Mouse (Mus musculus) adrenal gland, postnatal 4 days (tissue): ENCODE results near the gene Auts2. TPM values are rescaled to one million over a fixed set of nuclear protein-coding genes. Genes with fewer than 3 reads are reported as not detected.

ENCODE experiments used
- DNase-seq, 2 experiments: peaks; one replicate each; pipeline ENCODE4 v3.0.0; 2021 to 2022; ENCODE audit warnings: low spot score in 2 of 2, mixed read lengths in 2 of 2
- total RNA-seq, 2 experiments: library from RNA; stranded (reverse); gene quantifications; 2 replicates each; pipeline ENCODE4 v1.2.3; 2021

Auts2 gene
- total RNA-seq, 2 experiments from 2014 or later = 72.9 to 80.5 TPM

GRCm38 (mm10) chr5:132458498-132458897 lies 84.6 kb downstream of the Auts2 start:
- DNase-seq = no peak

GRCm38 (mm10) chr5:132452381-132452780 lies 90.8 kb downstream of the Auts2 start:
- DNase-seq = no peak

GRCm38 (mm10) chr5:132450071-132450470 lies 93.1 kb downstream of the Auts2 start:
- no peak for DNase-seq

GRCm38 (mm10) chr5:132448401-132449066 lies 94.6 kb downstream of the Auts2 start:
- no peak for DNase-seq

GRCm38 (mm10) chr5:132445213-132445954 lies 97.8 kb downstream of the Auts2 start:
- no peak for DNase-seq

GRCm38 (mm10) chr5:132442948-132443347 lies 100.2 kb downstream of the Auts2 start:
- DNase-seq = no peak

GRCm38 (mm10) chr5:132438414-132438813 lies 104.7 kb downstream of the Auts2 start:
- DNase-seq = no peak

GRCm38 (mm10) chr5:132437994-132438393 lies 105.2 kb downstream of the Auts2 start:
- DNase-seq = no peak

- DNase-seq = no peak
These were observed 105.7 kb downstream of the Auts2 start for GRCm38 (mm10) chr5:132437478-132437877.

- peak in 1 of 2 experiments; percentile 20 for DNase-seq
These were observed 106.2 kb downstream of the Auts2 start for GRCm38 (mm10) chr5:132436901-132437300.

- DNase-seq = no peak
These were observed 106.7 kb downstream of the Auts2 start for GRCm38 (mm10) chr5:132436473-132436872.

GRCm38 (mm10) chr5:132435401-132435800 lies 107.7 kb downstream of the Auts2 start:
- DNase-seq = no peak

GRCm38 (mm10) chr5:132433377-132434115 lies 109.6 kb downstream of the Auts2 start:
- DNase-seq = no peak

- no peak for DNase-seq
These were observed 113.8 kb downstream of the Auts2 start for GRCm38 (mm10) chr5:132429363-132429762.

- no peak for DNase-seq
These were observed 116.8 kb downstream of the Auts2 start for GRCm38 (mm10) chr5:132426342-132426741.

- DNase-seq = no peak
These were observed 117.3 kb downstream of the Auts2 start for GRCm38 (mm10) chr5:132425792-132426309.

- no peak for DNase-seq
These were observed 132.7 kb downstream of the Auts2 start for GRCm38 (mm10) chr5:132410338-132410852.

- no peak for DNase-seq
These were observed 134.1 kb downstream of the Auts2 start for GRCm38 (mm10) chr5:132408892-132409575.

- DNase-seq = no peak
These were observed 142.6 kb downstream of the Auts2 start for GRCm38 (mm10) chr5:132400556-132400955.

GRCm38 (mm10) chr5:132399486-132399885 lies 143.7 kb downstream of the Auts2 start:
- DNase-seq = no peak

GRCm38 (mm10) chr5:132395922-132396321 lies 147.2 kb downstream of the Auts2 start:
- no peak for DNase-seq
